Mouse (Mus musculus) embryonic facial prominence, embryonic 11.5 days (tissue): ENCODE measurements at regions not wholly inside any gene's neighbourhood (a gene's known extent, or its start where the extent isn't known, plus 50 kb on each side); places are given as distances from the start of the nearest gene placed in this dataset. TPM values are rescaled to one million over a fixed set of nuclear protein-coding genes. Genes with fewer than 3 reads are reported as not detected.

Source experiments
- ATAC-seq: fragments of 200-750 bp; cut with Nextera tagmentation; replicated peaks from 2 replicates; pipeline ENCODE4 v1.8.0; 2017; ENCODE audit warnings: low read depth; ENCODE audit not compliant: insufficient number of reproducible peaks, low FRiP score, low TSS enrichment
- DNase-seq: peaks from one replicate; pipeline ENCODE4 v3.0.0-alpha.2; 2015; ENCODE audit warnings: low spot score
- H3K27ac ChIP-seq: fragments of 300-500 bp; sonication (generic); replicated peaks from 2 replicates; pipeline ENCODE4 v1.5.1; 2014; ENCODE audit warnings: mild to moderate bottlenecking, low read depth, low read length, control low read depth
- H3K27me3 ChIP-seq: fragments of 300-500 bp; sonication (generic); 2 replicates; pipeline ENCODE4 v1.6.1; 2014; ENCODE audit warnings: mild to moderate bottlenecking, low read length, moderate library complexity, mixed read lengths; ENCODE audit not compliant: control insufficient read depth, insufficient read depth
- H3K36me3 ChIP-seq: fragments of 300-500 bp; sonication (generic); replicated peaks from 2 replicates; pipeline ENCODE4 v1.6.1; 2014; ENCODE audit warnings: low read depth, mild to moderate bottlenecking, low read length, moderate library complexity, mixed read lengths; ENCODE audit not compliant: control insufficient read depth, insufficient read depth
- H3K4me1 ChIP-seq: fragments of 300-500 bp; sonication (generic); 2 replicates; pipeline ENCODE4 v1.6.1; 2014; ENCODE audit warnings: low read length, mixed read lengths; ENCODE audit not compliant: control insufficient read depth, insufficient read depth
- H3K4me2 ChIP-seq: fragments of 300-500 bp; sonication (generic); 2 replicates; pipeline ENCODE4 v1.6.1; 2014; ENCODE audit warnings: low read depth, mild to moderate bottlenecking, control low read depth, low read length, moderate library complexity
- H3K4me3 ChIP-seq: fragments of 300-500 bp; sonication (generic); 2 replicates; pipeline ENCODE4 v1.5.1; 2014; ENCODE audit warnings: low read depth, low read length, control low read depth
- H3K9ac ChIP-seq: fragments of 300-500 bp; sonication (generic); replicated peaks from 2 replicates; pipeline ENCODE4 v1.6.1; 2014; ENCODE audit warnings: mild to moderate bottlenecking, control low read depth, low read length
- H3K9me3 ChIP-seq: fragments of 300-500 bp; sonication (generic); replicated peaks from 2 replicates; pipeline ENCODE4 v1.6.1; 2016; ENCODE audit warnings: mild to moderate bottlenecking, low read length, inconsistent platforms, mixed read lengths; ENCODE audit not compliant: control insufficient read depth
- WGBS: fragments of 180-500 bp; shearing (Covaris S2); extraction: QIAGEN DNeasy Blood & Tissue Kit; methylation state at CpG from one replicate; pipeline ENCODE4 v1.1.7; 2014; 5-methylcytosine and 5-hydroxymethylcytosine counted together
- microRNA-seq: library from miRNA; unstranded; fragments of <30 nt; microRNA quantifications from one replicate; pipeline ENCODE4, GENCODE M21; 2016; ENCODE audit warnings: borderline number of aligned reads

GRCm38 (mm10) chr10:85330938-85331691 lies 55.5 kb upstream of the Btbd11 start:
- H3K4me3 ChIP-seq, result no peak overlapping the region
- no peaks in the 10 kb centered on the region for H3K36me3 ChIP-seq
- ATAC-seq, result peak; percentile 72; the same call in 1 of the 2 replicates
- H3K9me3 ChIP-seq, result no peaks in the 10 kb centered on the region
- 8% methylated on average over 13 of the region's 13 CpGs for WGBS
- no peaks in the 10 kb centered on the region for H3K4me1 ChIP-seq
- H3K27me3 ChIP-seq, result no peaks in the 10 kb centered on the region
- DNase-seq, result peak; percentile 64
- H3K9ac ChIP-seq, result no peak overlapping the region
- H3K27ac ChIP-seq, result no peak overlapping the region
- peak overlapping the region; percentile 20 for H3K4me2 ChIP-seq

Small RNAs in the stretch of these regions (microRNA-seq; reads per million reads assigned to microRNA genes)
- not detected for gene Gm27392
